Mouse (Mus musculus) induced T-regulatory cell, adult 2 months (primary cell): ENCODE data around the gene Rnf220.
A peak's percentile ranks its signal among the peaks of the same experiment; 100 is the strongest.

Experiments used
- DNase-seq: peaks from one replicate; pipeline ENCODE4 v3.0.0-alpha.2; 2012; ENCODE audit warnings: low read depth

Rnf220 gene

GRCm38 (mm10) chr4:117299921-117300320 is 196.9 kb downstream of the Rnf220 start:
- no peak for DNase-seq

GRCm38 (mm10) chr4:117297819-117298218 is 199.0 kb downstream of the Rnf220 start:
- no peak for DNase-seq

DNA sequence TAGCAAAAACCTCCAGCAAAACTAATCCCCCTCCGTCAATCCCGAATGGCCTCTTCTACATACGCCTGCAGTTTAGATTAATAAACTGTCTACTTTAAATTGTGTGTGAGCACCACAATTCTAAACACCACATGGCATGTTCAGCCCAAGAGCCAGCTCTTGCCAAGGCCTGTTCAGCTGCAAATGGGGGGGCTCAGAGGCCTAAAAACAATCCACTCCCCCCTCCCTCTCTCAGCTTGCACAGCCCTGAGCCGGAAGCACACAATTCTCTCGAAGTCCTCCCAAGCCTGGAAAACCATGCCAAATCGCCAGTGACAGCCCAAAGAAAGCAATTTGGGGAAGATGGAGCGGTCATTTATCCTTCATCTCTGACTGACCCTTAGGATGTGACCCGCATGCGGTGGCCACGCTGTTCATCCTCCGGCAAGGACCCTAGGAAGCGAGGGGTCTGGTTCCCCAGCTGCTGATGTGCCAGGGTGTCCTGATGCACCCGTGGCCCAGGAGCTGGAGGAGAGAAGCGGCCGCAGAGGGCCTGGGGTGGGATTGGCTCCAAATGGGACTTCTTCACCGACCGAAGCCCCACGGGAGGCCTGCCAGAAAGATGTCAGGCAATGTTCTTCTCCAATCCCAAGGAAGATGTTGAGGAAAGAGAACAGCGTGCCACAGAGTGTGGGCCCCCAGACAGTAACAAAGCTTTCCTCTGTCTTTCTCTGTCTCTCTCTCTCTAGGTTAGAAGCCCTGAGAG is 199.8 kb downstream of the Rnf220 start:
- no peak for DNase-seq

GRCm38 (mm10) chr4:117291696-117292095 is 205.2 kb downstream of the Rnf220 start:
- no peak for DNase-seq

GRCm38 (mm10) chr4:117288927-117289801 is 207.7 kb downstream of the Rnf220 start:
- peak; percentile 85 for DNase-seq

- DNase-seq = no peak
Measured at GRCm38 (mm10) chr4:117288277-117288926, 208.4 kb downstream of the Rnf220 start.

DNA sequence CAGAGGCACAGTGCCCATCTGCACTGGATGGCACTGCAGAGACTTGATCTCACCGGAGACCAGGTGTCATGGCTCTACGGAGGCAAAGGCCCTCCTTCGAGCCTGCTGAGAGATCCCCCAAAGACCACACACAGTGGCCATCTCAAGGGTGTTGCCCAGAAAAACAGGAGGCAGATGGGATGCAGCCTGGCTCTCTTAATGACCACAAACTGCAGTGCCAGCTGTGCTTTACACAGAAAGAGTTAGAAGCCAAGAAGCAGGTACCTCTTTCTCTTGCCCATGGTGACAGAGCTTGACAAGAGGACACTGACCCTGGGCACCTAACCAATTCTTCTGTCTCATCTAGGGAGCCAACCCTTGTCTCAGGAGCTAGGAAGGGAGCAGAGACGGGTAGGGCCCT is 212.5 kb downstream of the Rnf220 start:
- DNase-seq = no peak

GRCm38 (mm10) chr4:117283271-117284191 is 213.3 kb downstream of the Rnf220 start:
- DNase-seq = no peak

DNA sequence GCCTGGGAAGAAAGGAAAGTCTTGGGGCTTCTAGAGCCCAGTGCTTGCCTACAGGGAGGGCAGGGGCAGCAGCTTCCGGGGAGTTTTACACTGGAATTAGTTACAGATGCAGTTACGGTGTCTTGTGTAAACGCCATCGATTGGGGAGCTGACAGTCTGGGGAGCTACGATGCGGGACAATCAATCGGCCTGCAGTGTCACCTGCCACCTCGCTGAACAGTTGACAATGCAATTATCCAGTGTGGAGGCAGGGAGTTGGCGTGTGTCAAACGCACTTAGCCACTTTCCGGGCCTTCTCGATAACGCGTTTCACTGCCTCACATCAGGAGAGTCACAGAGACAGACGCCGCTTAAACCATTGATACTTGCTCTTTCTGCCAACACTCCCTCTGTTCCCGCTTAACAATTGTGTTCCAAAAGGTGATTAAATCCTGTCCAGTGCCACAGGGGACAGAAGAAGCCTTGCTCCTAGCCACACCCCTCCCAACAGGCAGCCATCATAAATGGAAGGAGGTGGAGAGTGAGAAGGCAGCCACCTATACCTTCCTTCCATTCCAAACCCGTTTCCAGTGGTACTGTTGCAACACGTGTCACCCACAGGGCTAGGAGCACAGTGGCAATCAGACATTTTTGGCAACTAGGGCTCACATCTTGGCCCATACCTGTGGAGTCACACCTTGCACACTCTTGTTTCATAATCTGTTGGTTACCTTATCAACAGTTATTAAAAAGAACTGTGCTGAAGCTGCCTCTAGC is 215.6 kb downstream of the Rnf220 start:
- DNase-seq = no peak

- no peak for DNase-seq
Measured at GRCm38 (mm10) chr4:117280397-117280930, 216.4 kb downstream of the Rnf220 start.

GRCm38 (mm10) chr4:117279253-117279642 is 217.6 kb downstream of the Rnf220 start:
- DNase-seq = no peak

GRCm38 (mm10) chr4:117278381-117279252 is 218.2 kb downstream of the Rnf220 start:
- no peak for DNase-seq

DNA sequence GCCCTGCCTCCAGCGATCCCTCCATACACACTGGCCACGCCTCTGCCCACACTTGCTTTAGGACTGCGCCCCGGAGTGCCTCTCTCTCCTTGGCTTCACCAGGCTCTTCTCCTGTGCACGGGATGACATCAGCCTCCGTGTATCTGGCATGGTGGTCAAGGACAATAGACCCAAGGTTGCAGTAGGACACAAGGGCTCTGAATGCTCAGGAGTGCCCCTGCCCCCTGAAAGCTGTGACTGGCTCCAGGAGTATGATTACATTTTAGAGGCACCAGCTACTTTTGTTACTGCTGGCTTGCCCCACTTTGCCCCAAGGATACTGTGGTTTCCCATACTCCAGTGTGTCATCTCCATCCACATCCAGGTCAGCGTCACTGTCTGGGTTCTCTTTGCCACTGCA is 219.2 kb downstream of the Rnf220 start:
- DNase-seq = no peak

GRCm38 (mm10) chr4:117277021-117277420 is 219.8 kb downstream of the Rnf220 start:
- no peak for DNase-seq

GRCm38 (mm10) chr4:117276281-117276711 is 220.6 kb downstream of the Rnf220 start:
- DNase-seq = no peak

DNA sequence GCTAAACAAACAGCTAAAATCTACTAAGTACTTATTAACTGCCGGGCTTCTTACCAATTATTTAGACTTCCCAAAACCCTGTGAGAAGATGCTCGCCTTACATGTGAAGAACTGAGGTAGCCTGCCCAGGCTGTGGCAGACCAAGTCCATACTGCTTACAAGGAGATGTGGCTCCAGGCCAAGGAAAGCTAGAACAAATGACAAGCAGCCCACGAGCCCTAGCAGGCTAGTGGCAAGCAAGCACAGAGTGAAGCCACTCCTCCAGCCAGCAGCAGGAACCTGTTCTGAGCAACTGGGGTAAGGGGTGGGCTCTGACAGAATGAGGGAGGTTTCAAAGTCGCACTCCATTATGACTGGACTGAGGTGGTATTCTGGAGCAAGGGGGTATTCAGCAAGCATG is 222.1 kb downstream of the Rnf220 start:
- DNase-seq = no peak

DNA sequence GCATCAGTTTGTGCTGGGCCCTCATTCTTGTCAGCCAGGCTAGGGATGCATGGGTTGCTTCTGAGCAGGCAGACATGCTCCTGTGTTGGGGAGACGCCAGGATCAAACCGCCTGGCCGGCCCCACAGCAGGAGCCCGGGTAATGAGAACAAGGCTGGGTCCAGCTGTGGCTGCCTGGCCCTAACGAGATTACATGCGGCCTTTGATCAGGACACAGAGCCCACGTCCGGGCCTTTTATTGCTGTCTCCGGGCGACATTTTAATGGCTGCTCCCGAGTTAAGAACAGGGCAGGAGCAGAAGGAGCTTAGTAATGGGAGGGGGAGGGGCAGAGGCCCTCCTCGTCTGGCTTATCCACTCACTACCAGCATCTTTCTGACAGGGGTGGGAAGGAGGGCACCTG is 224.4 kb downstream of the Rnf220 start:
- no peak for DNase-seq

GRCm38 (mm10) chr4:117270278-117270677 is 226.6 kb downstream of the Rnf220 start:
- DNase-seq = peak; percentile 81

DNA sequence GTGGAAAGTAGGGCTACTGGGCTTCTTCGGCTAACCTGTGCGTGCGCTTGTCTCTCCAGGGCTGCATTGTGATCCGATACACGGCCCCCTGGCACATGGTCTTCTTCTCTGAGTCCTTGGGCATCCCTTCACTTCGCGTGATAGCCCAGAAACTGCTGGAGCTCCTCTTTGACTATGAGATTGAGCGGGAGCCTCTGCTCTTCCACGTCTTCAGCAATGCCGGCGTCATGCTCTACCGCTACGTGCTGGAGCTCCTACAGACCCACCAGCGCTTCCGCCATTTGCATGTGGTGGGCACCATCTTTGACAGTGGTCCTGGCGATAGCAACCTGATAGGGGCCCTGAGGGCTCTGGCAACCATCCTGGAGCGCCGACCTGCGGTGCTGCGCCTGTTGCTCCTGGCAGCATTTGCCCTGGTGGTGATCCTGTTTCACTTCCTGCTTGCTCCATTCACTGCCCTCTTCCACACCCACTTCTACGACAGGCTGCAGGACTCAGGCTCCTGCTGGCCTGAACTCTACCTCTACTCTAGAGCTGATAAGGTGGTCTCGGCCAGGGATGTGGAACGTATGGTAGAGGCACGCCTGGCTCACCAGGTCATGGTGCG is 228.9 kb downstream of the Rnf220 start:
- DNase-seq = no peak
